Mouse (Mus musculus): ENCODE results near the gene Sapcd1. TPM values are rescaled to one million over a fixed set of nuclear protein-coding genes. Genes with fewer than 3 reads are reported as not detected.
"Not testable (repeated sequence)": the region's sequence is repeated elsewhere in the genome, so short reads cannot be mapped to it uniquely, and the experiment has no call there.

Sapcd1 gene
- polyA plus RNA-seq, 1 experiment from 2014 or later: 6.6 TPM

DNA sequence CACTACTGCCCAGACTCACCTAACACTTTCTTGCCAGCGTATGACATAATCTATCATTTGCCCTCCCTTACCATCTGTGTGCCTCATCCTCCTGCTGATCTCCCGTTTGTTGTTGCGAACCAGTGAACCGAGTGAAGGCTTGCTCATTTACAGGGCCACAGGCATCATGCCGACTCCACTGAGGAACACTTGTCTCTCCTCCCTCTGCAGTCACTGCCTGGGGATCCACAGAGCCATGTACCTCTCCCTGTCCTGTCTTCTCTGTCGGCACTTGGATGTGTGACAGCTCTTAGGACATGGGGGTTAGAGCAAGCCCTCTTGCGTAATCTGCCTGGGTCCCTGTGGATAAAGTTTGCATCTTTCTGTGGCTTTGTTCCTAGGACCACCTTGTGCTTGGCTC lies 18.2 kb downstream of the Sapcd1 start:
- peaks cover 94% of the 10 kb centered on the region for H3K36me3 ChIP-seq (ENCODE audit: control insufficient read depth, insufficient read depth, low read length)
- no peak overlapping the region for H3K27ac ChIP-seq (ENCODE audit: low read depth, low read length)
- WGBS: 85% methylated on average over 7 of the region's 7 CpGs
- H3K4me3 ChIP-seq (ENCODE audit: low read length): no peak overlapping the region
- H3K4me1 ChIP-seq (ENCODE audit: control insufficient read depth, insufficient read depth, low read length): no peaks in the 10 kb centered on the region
- no peaks in the 10 kb centered on the region for H3K9me3 ChIP-seq (ENCODE audit: control insufficient read depth, low read length)
- no peak for ATAC-seq (ENCODE audit: low FRiP score, low TSS enrichment)
- H3K27me3 ChIP-seq (ENCODE audit: control insufficient read depth, insufficient read depth, low read length): no peaks in the 10 kb centered on the region
- H3K4me2 ChIP-seq (replicated peaks; ENCODE audit: low read depth, low read length): no peak overlapping the region
- H3K9ac ChIP-seq (ENCODE audit: low read depth, low read length): no peak overlapping the region

DNA sequence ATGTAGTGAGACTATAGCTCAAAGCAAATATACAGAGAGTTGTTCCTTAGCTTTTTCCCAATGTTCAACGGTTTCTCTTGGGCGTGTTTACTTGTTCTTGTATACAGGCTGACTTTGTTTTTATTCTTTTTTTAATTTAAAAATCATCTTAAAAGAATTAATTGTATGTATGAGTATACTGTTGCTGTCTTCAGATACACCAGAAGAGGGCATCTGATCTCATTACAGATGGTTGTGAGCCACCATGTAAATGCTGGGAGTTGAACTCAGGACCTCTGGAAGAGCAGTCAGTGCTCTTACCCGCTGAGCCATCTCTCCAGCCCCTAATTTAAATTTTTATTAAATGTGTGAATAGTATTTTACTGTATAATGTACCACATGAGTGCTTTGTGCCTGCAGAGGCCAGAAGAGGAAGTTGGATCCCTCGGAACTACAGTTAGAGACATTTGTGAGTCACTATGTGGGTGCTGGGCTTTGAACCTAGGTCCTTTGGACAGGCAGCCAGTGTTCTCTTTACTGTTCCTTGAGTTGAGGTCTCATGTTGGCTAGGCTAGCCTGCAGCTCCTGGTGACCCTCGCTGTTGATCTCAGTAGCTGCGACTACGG lies 20.3 kb downstream of the Sapcd1 start:
- no peak overlapping the region for H3K4me2 ChIP-seq (replicated peaks; ENCODE audit: low read depth, low read length)
- no peak overlapping the region for H3K27ac ChIP-seq (ENCODE audit: low read depth, low read length)
- no peak overlapping the region for H3K9ac ChIP-seq (ENCODE audit: low read depth, low read length)
- H3K36me3 ChIP-seq (ENCODE audit: control insufficient read depth, insufficient read depth, low read length): peaks cover 80% of the 10 kb centered on the region
- H3K4me3 ChIP-seq (ENCODE audit: low read length): no peak overlapping the region
- no peaks in the 10 kb centered on the region for H3K27me3 ChIP-seq (ENCODE audit: control insufficient read depth, insufficient read depth, low read length)
- no peak for ATAC-seq (ENCODE audit: low FRiP score, low TSS enrichment)
- 97% methylated on average over 7 of the region's 7 CpGs for WGBS
- peaks cover 11% of the 10 kb centered on the region for H3K4me1 ChIP-seq (ENCODE audit: control insufficient read depth, insufficient read depth, low read length)
- no peaks in the 10 kb centered on the region for H3K9me3 ChIP-seq (ENCODE audit: control insufficient read depth, low read length)

DNA sequence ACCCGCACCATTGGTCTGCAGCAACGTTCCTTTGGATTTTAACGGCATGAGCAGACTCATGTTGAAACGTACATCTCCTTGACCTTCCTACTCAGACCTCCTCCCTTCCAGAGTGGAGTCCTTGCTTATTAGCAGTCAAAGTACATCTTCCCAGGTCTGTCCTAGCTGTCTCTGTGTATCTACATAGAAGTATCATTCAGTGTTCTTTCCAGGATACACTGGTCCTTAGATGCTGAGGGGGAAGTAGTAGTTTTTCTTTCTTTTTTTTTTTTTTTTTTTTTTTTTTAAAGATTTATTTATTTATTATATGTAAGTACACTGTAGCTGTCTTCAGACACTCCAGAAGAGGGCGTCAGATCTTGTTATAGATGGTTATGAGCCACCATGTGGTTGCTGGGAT lies 21.9 kb downstream of the Sapcd1 start:
- peaks cover 15% of the 10 kb centered on the region for H3K4me1 ChIP-seq (ENCODE audit: control insufficient read depth, insufficient read depth, low read length)
- ATAC-seq (ENCODE audit: low FRiP score, low TSS enrichment); H3K9me3 ChIP-seq (ENCODE audit: control insufficient read depth, low read length); H3K4me2 ChIP-seq (replicated peaks; ENCODE audit: low read depth, low read length); H3K9ac ChIP-seq (ENCODE audit: low read depth, low read length); H3K4me3 ChIP-seq (ENCODE audit: low read length); H3K27me3 ChIP-seq (ENCODE audit: control insufficient read depth, insufficient read depth, low read length); H3K27ac ChIP-seq (ENCODE audit: low read depth, low read length): not testable (repeated sequence)
- H3K36me3 ChIP-seq (ENCODE audit: control insufficient read depth, insufficient read depth, low read length): peaks cover 64% of the 10 kb centered on the region
- WGBS: 92% methylated on average over 4 of the region's 5 CpGs

DNA sequence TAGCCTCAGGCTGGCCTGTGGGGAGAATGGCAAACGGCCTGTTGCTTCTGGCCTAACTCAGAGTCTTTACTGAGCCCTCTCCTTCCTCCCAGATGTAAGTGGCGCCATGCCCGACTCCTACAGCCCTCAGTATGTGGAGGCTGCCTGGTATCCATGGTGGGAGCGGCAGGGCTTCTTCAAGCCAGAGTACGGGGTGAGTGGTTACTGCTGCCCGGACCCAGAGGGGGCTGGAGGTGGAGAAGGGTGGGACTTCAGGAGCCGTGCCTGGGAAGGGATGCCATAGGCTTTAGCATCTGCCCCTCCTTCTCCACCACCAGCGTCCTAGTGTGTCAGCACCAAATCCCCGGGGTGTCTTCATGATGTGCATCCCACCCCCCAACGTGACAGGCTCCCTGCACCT lies 22.7 kb downstream of the Sapcd1 start:
- H3K27ac ChIP-seq (ENCODE audit: low read depth, low read length): no peak overlapping the region
- H3K36me3 ChIP-seq (ENCODE audit: control insufficient read depth, insufficient read depth, low read length): peaks cover 57% of the 10 kb centered on the region
- no peak overlapping the region for H3K4me3 ChIP-seq (ENCODE audit: low read length)
- no peaks in the 10 kb centered on the region for H3K27me3 ChIP-seq (ENCODE audit: control insufficient read depth, insufficient read depth, low read length)
- H3K9ac ChIP-seq (ENCODE audit: low read depth, low read length): no peak overlapping the region
- H3K4me1 ChIP-seq (ENCODE audit: control insufficient read depth, insufficient read depth, low read length): peaks cover 15% of the 10 kb centered on the region
- H3K4me2 ChIP-seq (replicated peaks; ENCODE audit: low read depth, low read length): no peak overlapping the region
- ATAC-seq (ENCODE audit: low FRiP score, low TSS enrichment): no peak
- WGBS: 97% methylated on average over 10 of the region's 10 CpGs
- no peaks in the 10 kb centered on the region for H3K9me3 ChIP-seq (ENCODE audit: control insufficient read depth, low read length)

DNA sequence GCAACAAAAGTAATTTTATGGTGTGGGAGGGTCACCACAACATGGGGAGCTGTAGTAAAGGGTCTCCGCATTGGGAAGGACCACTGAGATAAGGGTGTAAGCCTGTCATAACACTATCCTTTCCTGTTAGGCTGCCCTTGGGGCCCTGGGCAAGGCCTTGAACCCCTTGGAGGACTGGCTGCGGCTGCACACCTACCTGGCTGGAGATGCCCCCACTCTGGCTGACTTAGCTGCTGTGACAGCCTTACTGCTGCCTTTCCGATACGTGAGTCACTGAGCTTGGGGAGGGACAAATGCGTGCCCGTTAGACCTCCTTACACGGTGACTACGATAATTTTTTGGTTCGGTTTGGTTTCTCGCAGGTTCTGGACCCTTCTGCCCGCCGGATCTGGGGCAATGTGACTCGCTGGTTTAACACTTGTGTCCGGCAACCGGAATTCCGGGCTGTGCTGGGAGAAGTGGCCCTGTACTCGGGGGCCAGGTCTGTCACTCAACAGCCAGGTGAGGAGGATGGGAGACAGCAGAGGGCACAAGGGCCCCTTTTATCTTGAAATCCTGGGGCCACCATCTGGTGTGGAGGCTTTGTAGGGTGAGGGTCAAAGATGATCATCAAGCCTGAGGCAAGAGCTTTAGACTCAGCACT lies 23.6 kb downstream of the Sapcd1 start:
- H3K4me3 ChIP-seq (ENCODE audit: low read length): no peak overlapping the region
- 94% methylated on average over 17 of the region's 17 CpGs for WGBS

DNA sequence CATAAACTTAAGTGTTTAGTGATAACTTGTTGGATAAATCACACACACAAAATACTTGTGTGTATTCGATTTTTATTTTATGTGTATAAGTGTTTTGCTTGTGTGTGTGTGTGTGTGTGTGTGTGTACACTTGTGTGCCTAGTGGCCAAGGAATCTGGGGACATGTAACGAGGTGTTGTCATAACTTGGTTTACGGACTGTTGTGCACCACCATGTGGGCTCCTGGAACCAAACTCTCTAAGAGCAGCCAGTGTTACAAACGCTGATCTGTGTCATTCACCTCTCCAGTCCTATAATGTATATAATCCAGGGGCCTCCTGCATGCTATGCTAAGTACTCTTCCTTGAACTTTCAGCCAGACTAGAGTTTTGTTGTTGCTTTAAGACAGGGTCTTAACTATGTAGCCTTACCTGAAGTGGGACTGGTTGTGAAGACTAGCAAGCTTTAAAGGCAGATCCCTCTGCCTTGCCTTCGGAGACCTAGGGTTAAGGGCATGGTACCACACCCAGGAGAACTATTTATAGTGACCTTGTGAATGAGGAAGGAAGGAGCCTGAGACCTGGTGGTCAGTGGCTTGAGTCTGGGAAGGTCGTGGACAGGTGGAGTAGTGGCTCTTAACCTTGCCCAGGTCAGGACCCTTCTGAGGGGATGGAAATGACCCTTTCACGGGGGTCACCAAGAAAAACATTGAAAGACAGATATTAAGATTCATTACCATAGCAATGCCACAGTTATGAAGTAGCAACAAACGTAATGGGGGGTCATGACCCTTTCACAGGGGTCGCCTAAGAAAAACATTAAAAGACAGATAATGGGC lies 24.6 kb downstream of the Sapcd1 start:
- Histone ChIP-seq H3K9ac (ENCODE audit: low read depth, low read length) (peak overlapping the region; percentile 86; the same call in 1 of the 2 replicates), H3K36me3 (ENCODE audit: control insufficient read depth, insufficient read depth, low read length) (peaks cover 47% of the 10 kb centered on the region), H3K9me3 (ENCODE audit: control insufficient read depth, low read length) (no peaks in the 10 kb centered on the region), H3K27ac (ENCODE audit: low read depth, low read length) (no peak overlapping the region), H3K4me3 (ENCODE audit: low read length) (peak overlapping the region; percentile 95), H3K4me2 (replicated peaks; ENCODE audit: low read depth, low read length) (peak overlapping the region; percentile 97), H3K27me3 (ENCODE audit: control insufficient read depth, insufficient read depth, low read length) (no peaks in the 10 kb centered on the region), H3K4me1 (ENCODE audit: control insufficient read depth, insufficient read depth, low read length) (peaks cover 28% of the 10 kb centered on the region)
- ATAC-seq (ENCODE audit: low FRiP score, low TSS enrichment): no peak
- WGBS: 50% methylated on average over 9 of the region's 9 CpGs

More for the DNA sequence above, 23.6 kb downstream of the Sapcd1 start:
- no peak overlapping the region for H3K27ac ChIP-seq (ENCODE audit: low read depth, low read length)
- no peaks in the 10 kb centered on the region for H3K9me3 ChIP-seq (ENCODE audit: control insufficient read depth, low read length)
- H3K4me1 ChIP-seq (ENCODE audit: control insufficient read depth, insufficient read depth, low read length): peaks cover 24% of the 10 kb centered on the region
- ATAC-seq (ENCODE audit: low FRiP score, low TSS enrichment): no peak
- H3K9ac ChIP-seq (ENCODE audit: low read depth, low read length): no peak overlapping the region
- peaks cover 49% of the 10 kb centered on the region for H3K36me3 ChIP-seq (ENCODE audit: control insufficient read depth, insufficient read depth, low read length)
- H3K4me2 ChIP-seq (replicated peaks; ENCODE audit: low read depth, low read length): no peak overlapping the region
- no peaks in the 10 kb centered on the region for H3K27me3 ChIP-seq (ENCODE audit: control insufficient read depth, insufficient read depth, low read length)

DNA sequence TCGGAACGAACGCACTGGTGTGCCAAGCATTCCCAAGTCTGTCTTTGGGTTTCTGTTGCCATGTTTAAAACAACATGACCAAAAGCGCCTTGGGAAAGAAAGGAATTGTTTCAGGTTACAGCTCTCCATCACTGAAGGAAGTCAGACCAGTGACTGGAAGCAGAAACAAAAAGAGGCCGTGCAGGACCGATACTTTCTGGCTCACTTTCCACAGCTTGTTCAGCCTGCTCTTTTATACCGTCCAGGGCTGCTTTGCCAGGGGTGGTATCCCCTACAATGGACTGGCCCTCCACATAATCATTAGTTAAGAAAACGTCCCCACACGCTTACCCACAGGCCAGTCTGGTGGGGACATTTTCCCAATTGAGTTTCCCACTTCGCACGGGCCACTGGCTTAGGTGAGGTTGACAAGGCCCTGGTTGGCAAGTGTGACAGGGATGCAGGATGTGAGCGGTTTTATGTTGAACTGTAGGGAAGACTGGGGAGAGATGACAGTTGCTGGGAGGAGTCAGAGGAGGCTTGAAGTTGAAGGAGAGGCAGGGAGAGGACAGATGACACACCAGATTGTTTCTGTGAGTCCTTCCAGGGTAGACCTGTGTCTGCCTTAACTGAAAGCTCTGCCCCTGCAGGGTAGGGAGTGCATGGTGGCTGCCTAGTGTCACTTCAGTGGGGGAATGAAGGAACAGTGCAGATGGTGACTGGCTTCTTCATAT lies 25.5 kb downstream of the Sapcd1 start:
- H3K4me3 ChIP-seq (ENCODE audit: low read length): peak overlapping the region; percentile 95
- WGBS: 5% methylated on average over 12 of the region's 12 CpGs
- H3K9ac ChIP-seq (ENCODE audit: low read depth, low read length): peak overlapping the region; percentile 86
- peak overlapping the region; percentile 98 for H3K27ac ChIP-seq (ENCODE audit: low read depth, low read length)
- peak overlapping the region; percentile 97 for H3K4me2 ChIP-seq (replicated peaks; ENCODE audit: low read depth, low read length)
- H3K27me3 ChIP-seq (ENCODE audit: control insufficient read depth, insufficient read depth, low read length): no peaks in the 10 kb centered on the region
- peaks cover 45% of the 10 kb centered on the region for H3K36me3 ChIP-seq (ENCODE audit: control insufficient read depth, insufficient read depth, low read length)
- no peaks in the 10 kb centered on the region for H3K9me3 ChIP-seq (ENCODE audit: control insufficient read depth, low read length)
- H3K4me1 ChIP-seq (ENCODE audit: control insufficient read depth, insufficient read depth, low read length): peaks cover 28% of the 10 kb centered on the region
- ATAC-seq (ENCODE audit: low FRiP score, low TSS enrichment): no peak

DNA sequence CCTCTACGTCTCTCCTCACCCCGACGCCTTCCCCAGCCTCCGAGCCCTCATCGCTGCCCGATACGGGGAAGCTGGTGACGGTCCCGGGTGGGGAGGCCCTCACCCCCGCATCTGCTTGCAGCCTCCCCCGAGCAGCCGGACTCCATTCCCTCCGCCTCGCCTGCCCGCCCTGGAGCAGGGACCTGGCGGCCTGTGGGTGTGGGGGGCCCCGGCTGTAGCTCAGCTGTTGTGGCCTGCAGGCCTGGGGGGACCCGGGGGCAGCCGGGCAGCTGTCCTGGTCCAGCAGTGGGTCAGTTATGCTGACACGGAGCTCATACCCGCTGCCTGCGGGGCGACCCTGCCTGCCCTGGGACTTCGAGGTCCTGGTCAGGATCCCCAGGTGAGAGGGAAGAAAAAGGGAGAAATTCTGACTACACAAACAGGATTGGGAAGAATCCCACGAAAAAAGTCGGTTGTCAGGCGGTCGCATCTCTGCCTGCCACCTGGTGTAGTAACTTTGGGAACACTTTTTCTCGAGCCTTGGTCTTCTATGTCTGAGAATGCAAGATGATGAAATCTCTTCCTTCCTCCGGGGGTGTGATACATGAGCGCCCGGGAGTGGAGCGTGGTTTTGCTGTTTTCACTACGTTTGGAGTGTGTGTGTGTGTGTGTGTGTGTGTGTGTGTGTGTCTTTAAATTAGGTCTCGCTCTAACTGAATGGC lies 26.2 kb downstream of the Sapcd1 start:
- WGBS: under 1% methylated on average over 35 of the region's 35 CpGs
- peak overlapping the region; percentile 86 for H3K9ac ChIP-seq (ENCODE audit: low read depth, low read length)
- peak overlapping the region; percentile 95 for H3K4me3 ChIP-seq (ENCODE audit: low read length)
- no peaks in the 10 kb centered on the region for H3K27me3 ChIP-seq (ENCODE audit: control insufficient read depth, insufficient read depth, low read length)
- peaks cover 39% of the 10 kb centered on the region for H3K36me3 ChIP-seq (ENCODE audit: control insufficient read depth, insufficient read depth, low read length)
- H3K4me1 ChIP-seq (ENCODE audit: control insufficient read depth, insufficient read depth, low read length): peaks cover 28% of the 10 kb centered on the region
- peak overlapping the region; percentile 97 for H3K4me2 ChIP-seq (replicated peaks; ENCODE audit: low read depth, low read length)
- ATAC-seq (ENCODE audit: low FRiP score, low TSS enrichment): peak; percentile 9
- no peaks in the 10 kb centered on the region for H3K9me3 ChIP-seq (ENCODE audit: control insufficient read depth, low read length)
- peak overlapping the region; percentile 98 for H3K27ac ChIP-seq (ENCODE audit: low read depth, low read length)

Data from kidney, embryonic 14.5 days (tissue).